Mouse (Mus musculus): ENCODE results near the gene Lrrtm4.

Gene Lrrtm4

GRCm38 (mm10) chr6:80018765-80019164 lies at the start of gene Lrrtm4:
TSS of gene Lrrtm4 (plus strand) at chr6:80018877.
- DNase-seq: peak; percentile 32

GRCm38 (mm10) chr6:80019189-80019860 lies 648 bp downstream of the Lrrtm4 start:
- DNase-seq: no peak

GRCm38 (mm10) chr6:80019861-80020230 lies 1.2 kb downstream of the Lrrtm4 start:
- no peak for DNase-seq

DNA sequence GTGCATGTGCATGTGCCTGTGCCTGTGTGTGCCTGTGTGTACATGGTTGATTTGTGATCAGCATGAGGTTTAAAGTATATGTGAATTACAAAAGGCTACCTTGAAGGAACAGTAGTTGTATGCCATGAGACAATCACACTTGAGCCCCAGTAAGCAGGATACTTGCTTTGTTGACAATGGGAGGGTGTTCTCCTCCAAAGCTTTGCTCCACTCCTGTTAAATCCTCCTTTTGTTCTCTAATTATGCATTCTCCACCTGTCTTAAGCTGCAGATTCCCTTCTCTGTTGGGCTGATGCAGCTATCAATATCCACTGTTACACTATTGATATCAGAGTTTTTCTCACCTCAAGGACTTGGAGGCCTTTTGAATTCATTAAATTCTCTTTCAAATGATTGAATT lies 38.2 kb downstream of the Lrrtm4 start:
- DNase-seq: no peak

DNA sequence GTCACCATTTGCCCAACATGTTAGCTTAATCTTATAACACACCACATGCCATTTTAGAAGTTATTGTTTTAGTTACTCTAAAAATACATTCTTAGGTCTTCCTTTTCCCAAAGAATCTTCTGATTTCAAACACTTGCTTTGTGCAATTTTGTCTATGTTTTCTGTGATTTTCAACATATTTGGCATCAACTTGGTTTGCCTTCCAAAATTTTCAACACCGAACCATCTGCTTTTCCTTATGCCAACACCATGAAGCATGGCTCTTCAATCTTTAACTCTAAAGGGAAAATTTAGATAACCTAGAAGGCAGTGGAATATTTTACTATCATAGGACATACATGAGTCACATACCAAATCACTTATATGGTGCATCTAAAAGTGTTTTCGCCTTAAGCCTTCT lies 59.3 kb downstream of the Lrrtm4 start:
- no peak for DNase-seq

DNA sequence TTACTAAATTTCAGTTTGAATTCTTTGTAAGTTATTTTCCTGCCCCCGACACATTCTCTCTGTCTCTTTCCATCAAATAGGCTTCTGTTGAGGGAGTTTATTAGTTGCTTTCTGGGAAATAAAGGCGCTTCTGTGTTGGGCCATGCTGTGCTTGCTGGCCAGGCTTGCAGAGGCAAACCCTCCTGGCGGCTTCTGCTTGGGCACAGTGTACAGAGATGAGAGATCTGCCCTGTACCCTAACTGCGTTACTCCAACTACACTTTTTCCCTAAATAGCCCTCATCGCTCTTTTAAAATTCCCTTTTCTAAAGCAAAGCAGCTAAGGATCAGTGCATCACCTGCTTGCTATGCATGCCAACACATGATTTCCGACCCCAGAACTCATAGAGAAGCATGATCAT lies 60.6 kb downstream of the Lrrtm4 start:
- peak; percentile 7 for DNase-seq

DNA sequence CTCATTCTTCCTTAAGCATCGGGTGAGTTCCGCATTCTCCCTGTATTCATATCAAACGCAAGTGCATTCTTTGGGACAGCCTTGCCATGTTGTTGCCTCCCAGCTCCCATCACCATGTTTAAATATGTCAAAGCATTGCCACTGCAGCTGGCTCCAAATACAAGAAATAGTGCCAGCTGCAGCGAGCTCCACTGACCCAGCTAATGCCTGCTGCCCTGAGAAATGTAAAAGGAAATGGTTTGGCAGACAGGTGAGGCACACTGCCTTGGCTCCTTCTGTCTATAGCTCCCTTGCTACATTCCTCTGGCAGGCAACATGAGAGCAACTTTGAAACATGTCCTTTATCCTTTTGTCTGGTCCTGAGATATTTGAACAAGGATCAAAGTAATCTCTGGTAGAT lies 76.2 kb downstream of the Lrrtm4 start:
- DNase-seq: no peak

GRCm38 (mm10) chr6:80105343-80105742 lies 86.7 kb downstream of the Lrrtm4 start:
- no peak for DNase-seq

GRCm38 (mm10) chr6:80105843-80106242 lies 87.2 kb downstream of the Lrrtm4 start:
- no peak for DNase-seq

DNA sequence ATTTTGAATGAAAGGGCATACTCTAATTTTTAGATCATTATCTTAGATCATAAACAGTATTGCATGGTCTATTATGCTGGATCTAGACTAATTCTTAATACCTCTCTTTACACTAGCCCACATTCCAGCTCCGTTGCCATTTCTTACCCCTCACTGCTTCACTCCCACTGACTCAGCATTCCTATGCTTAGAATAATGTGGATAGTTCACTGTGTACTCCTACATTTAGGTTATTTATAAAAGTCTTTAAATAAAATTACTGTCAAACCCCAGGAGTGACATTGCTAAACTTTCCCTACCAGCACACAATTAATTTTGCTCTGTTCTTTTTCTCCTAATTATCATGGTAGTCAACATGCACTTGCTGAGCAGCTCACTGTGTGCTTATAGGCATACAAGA lies 107.7 kb downstream of the Lrrtm4 start:
- DNase-seq: no peak

GRCm38 (mm10) chr6:80162585-80162984 lies 143.9 kb downstream of the Lrrtm4 start:
- no peak for DNase-seq

DNA sequence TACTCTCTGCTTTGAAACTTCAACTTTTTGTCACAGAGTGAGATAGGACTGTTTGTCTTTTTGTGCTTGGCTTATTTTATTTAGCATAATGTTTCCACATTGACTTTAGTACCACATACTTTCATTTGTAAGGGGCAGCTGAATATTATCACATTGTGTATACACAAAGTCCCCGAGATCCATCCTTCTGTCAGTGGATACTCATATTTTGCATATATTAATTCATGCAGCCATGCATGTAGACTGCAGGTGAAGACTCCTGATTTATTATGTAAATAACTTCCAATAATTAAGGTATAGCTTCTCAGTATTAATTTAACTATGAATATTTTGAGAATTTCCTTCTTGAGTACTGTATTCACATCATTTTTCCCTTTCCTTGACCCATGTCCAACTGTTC lies 163.2 kb downstream of the Lrrtm4 start:
- no peak for DNase-seq

DNA sequence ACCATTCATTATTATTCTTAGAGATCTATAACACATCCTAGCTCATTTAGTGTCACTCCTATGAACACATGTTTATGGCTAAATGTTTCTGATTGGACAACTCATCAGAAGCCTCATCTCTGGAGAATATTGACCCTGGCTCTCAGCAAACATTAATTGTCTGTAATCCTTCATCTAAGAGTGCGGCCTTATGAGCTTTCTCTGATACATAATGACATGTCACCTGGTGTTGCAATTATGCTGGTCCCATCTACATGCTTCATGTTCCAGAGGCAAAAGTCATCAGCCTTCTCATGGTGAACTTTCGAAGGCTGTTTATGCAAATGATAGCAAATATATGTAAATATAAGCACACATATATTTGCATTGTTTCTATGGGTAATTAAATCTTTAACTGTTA lies 163.7 kb downstream of the Lrrtm4 start:
- no peak for DNase-seq

- no peak for DNase-seq
Measured at GRCm38 (mm10) chr6:80185489-80186113, 166.9 kb downstream of the Lrrtm4 start.

GRCm38 (mm10) chr6:80186791-80187190 lies 168.1 kb downstream of the Lrrtm4 start:
- no peak for DNase-seq

DNA sequence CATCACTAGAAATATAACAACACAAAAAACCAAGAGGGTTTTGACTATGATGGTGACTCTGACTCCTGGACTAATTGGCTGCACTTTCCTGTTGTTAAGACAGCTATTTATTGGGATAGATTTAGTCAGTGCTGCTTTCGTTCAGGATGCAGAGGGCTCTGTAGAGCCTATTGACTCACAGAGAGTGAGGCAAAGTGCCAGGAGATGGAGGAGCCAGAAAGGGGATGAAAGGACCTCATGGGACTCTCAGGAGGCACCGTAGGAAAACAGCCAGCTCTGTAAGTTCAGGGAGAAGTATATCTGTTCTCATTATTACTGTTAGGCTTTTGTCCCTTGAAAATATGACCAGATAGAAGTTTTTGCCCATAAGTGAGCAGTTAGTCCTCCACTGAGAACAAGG lies 190.8 kb downstream of the Lrrtm4 start:
- DNase-seq: no peak

DNA sequence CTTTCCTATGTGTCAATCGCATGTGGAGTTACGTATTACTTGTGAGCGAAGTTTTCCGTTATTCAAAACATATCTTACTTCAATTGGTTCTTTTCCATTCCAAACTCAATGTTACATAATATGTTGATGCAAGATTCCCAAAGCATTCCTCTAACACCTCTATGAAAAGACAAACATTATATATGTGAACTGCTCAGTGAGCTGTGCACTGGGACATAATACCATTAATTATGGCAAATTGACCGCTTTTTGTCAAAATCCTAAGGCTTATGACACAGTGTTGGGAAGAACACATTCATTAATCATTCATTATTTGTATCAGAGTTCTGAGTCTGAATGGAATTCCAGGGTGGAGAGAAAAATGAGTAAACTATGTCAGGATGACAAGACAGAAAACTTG lies 191.6 kb downstream of the Lrrtm4 start:
- no peak for DNase-seq

- no peak for DNase-seq
Measured at GRCm38 (mm10) chr6:80261595-80261994, 242.9 kb downstream of the Lrrtm4 start.

- no peak for DNase-seq
Measured at GRCm38 (mm10) chr6:80263972-80264371, 245.3 kb downstream of the Lrrtm4 start.

DNA sequence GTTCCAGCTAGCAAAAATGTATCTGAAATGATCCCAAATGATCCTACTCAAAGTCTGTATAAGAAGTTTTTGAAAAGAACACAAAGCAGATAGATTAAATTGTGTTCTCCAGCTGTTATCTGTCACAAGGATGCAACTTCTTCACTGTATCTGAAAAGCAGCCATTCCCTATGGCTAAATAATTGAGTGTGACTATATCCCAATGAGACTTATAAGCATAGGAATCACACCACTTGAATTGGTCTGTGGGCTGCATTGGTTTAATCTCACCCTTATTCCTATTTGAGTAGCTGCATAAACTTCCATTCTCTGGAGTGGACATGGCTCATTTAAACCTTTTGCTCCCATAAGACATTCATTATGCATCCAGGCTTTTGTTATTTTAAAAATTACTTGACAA lies 245.9 kb downstream of the Lrrtm4 start:
- DNase-seq: no peak

- no peak for DNase-seq
Measured at GRCm38 (mm10) chr6:80265746-80266145, 247.1 kb downstream of the Lrrtm4 start.

GRCm38 (mm10) chr6:80286968-80287367 lies 268.3 kb downstream of the Lrrtm4 start:
- no peak for DNase-seq

DNA sequence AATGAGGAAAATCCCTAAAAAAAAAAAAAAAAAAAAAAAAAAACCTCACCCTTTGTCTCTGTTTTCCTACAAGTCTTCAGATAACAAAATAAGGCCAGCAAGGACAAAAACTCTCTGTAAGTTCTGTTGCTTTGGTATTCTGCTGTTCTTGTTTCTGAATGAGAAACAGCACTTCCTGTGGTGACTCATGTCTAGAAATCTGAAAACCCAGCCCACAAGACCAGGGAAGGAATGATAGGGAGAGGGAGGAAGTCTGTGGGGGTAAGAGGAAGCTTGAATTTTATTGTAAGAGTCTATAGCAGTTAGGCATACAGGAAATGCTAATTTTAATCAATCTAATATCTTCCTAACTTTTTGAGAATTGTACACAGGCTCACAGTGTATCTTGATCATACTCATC lies 283.2 kb downstream of the Lrrtm4 start:
- DNase-seq: no peak

GRCm38 (mm10) chr6:80303568-80303967 lies 284.9 kb downstream of the Lrrtm4 start:
- DNase-seq: no peak

DNA sequence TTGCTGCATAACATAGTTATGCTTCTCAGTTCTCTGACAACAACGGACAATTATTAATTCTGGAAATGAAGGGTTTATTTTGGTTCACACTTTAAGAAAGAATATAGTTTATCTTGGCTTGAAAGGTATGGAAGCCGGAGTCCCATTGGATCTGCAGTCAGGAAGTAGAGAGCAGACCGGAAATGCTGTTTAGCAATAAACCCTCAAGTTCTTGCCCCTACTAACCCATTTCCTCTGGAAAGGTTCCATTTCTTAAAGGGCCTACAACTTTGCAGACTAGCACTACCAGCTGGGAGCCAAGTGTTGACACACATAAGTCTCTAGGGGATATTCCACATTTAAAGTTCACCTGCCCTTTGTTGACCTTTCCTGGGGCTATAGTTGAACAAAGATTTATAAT lies 309.7 kb downstream of the Lrrtm4 start:
- DNase-seq: no peak
